Mouse (Mus musculus): ENCODE measurements around the gene Dennd1c.

- TF ChIP-seq GATA1 (IDR thresholded peaks at IDR 0.05; ENCODE audit: low read length) (no peak), TAL1 (IDR thresholded peaks at IDR 0.05; ENCODE audit: low read length) (no peak)
Measured at GRCm38 (mm10) chr17:57110005-57110404, 31.7 kb upstream of the Dennd1c start.
